Mouse (Mus musculus) right cerebral cortex, postnatal 36 days (tissue): ENCODE measurements at regions not wholly inside any gene's neighbourhood (a gene's known extent, or its start where the extent isn't known, plus 50 kb on each side); places are given as distances from the start of the nearest gene placed in this dataset.

Source experiments
- DNase-seq, 2 experiments: peaks; one replicate each; pipeline ENCODE4 v3.0.0; 2022; ENCODE audit warnings: low spot score in 2 of 2, mixed read lengths in 1 of 2

GRCm38 (mm10) chr13:106562161-106562560 is 374.6 kb downstream of the Ipo11 start:
- peak in 1 of 2 experiments; percentile 0 for DNase-seq

GRCm38 (mm10) chr13:106525406-106526206 is 411.2 kb downstream of the Ipo11 start:
- peak in 1 of 2 experiments; percentile 4 for DNase-seq

GRCm38 (mm10) chr13:106514510-106515169 is 422.1 kb downstream of the Ipo11 start:
- no peak for DNase-seq

- DNase-seq: no peak
Measured at GRCm38 (mm10) chr13:106513669-106514068, 423.1 kb downstream of the Ipo11 start.

- DNase-seq: no peak
Measured at GRCm38 (mm10) chr13:106510435-106510834, 426.3 kb downstream of the Ipo11 start.

GRCm38 (mm10) chr13:106501273-106501672 is 435.5 kb downstream of the Ipo11 start:
- no peak for DNase-seq

GRCm38 (mm10) chr13:106471264-106471663 is 465.5 kb downstream of the Ipo11 start:
- DNase-seq: no peak

GRCm38 (mm10) chr13:106454366-106454927 is 482.3 kb downstream of the Ipo11 start:
- no peak for DNase-seq

- DNase-seq: no peak
Measured at GRCm38 (mm10) chr13:106432165-106432564, 504.6 kb downstream of the Ipo11 start.

GRCm38 (mm10) chr13:106406608-106407038 is 530.1 kb downstream of the Ipo11 start:
- peak in 1 of 2 experiments; percentile 19 for DNase-seq

- no peak for DNase-seq
Measured at GRCm38 (mm10) chr13:106392642-106393041, 544.1 kb downstream of the Ipo11 start.

GRCm38 (mm10) chr13:106388634-106389033 is 548.1 kb downstream of the Ipo11 start:
- peak in 1 of 2 experiments; percentile 5 for DNase-seq

- DNase-seq: peak in 1 of 2 experiments; percentile 9
Measured at GRCm38 (mm10) chr13:106367589-106367988, 569.2 kb downstream of the Ipo11 start.

GRCm38 (mm10) chr13:106352614-106353409 is 583.9 kb downstream of the Ipo11 start:
- no peak for DNase-seq

- no peak for DNase-seq
Measured at GRCm38 (mm10) chr13:106332025-106332424, 604.7 kb downstream of the Ipo11 start.

- DNase-seq: no peak
Measured at GRCm38 (mm10) chr13:106318980-106319379, 617.8 kb downstream of the Ipo11 start.

- no peak for DNase-seq
Measured at GRCm38 (mm10) chr13:106318476-106318875, 618.3 kb downstream of the Ipo11 start.

GRCm38 (mm10) chr13:106317300-106317699 is 619.5 kb downstream of the Ipo11 start:
- DNase-seq: no peak

- no peak for DNase-seq
Measured at GRCm38 (mm10) chr13:106281181-106281580, 655.6 kb downstream of the Ipo11 start.

- no peak for DNase-seq
Measured at GRCm38 (mm10) chr13:106259874-106260273, 676.9 kb downstream of the Ipo11 start.
